Mouse (Mus musculus) spleen, adult 2 months (tissue): ENCODE data around the gene Isca2. TPM values are rescaled to one million over a fixed set of nuclear protein-coding genes. Genes with fewer than 3 reads are reported as not detected.

Experiments used
- DNase-seq, 2 experiments: peaks; one replicate each; pipeline versions ENCODE4 v3.0.0 to v3.0.0-alpha.2; 2012 to 2021; ENCODE audit warnings: low spot score in 2 of 2, low read depth in 1 of 2
- H3K27ac ChIP-seq: fragments of 200-500 bp; 2 replicates; pipeline ENCODE4 v1.5.1; 2012; ENCODE audit warnings: low read length, inconsistent platforms; ENCODE audit not compliant: insufficient read depth
- H3K27me3 ChIP-seq: fragments of 200-500 bp; 2 replicates; pipeline ENCODE4 v1.6.1; 2012; ENCODE audit warnings: mild to moderate bottlenecking, moderate library complexity, low read length, inconsistent platforms; ENCODE audit not compliant: control insufficient read depth, insufficient read depth
- H3K36me3 ChIP-seq: fragments of 200-500 bp; 2 replicates; pipeline ENCODE4 v1.6.1; 2012; ENCODE audit warnings: mild to moderate bottlenecking, low read length, inconsistent platforms; ENCODE audit not compliant: control insufficient read depth, insufficient read depth
- H3K4me1 ChIP-seq: fragments of 200-500 bp; 2 replicates; pipeline ENCODE4 v1.6.1; 2011; ENCODE audit warnings: inconsistent platforms; ENCODE audit not compliant: control insufficient read depth, insufficient read depth, insufficient read length
- H3K4me3 ChIP-seq: fragments of 200-500 bp; 2 replicates; pipeline ENCODE4 v1.5.1; 2011; ENCODE audit warnings: mild to moderate bottlenecking, inconsistent platforms; ENCODE audit not compliant: insufficient read depth, insufficient read length; ENCODE audit errors: extremely low read depth
- CTCF ChIP-seq: fragments of 200-500 bp; IDR thresholded peaks from 2 replicates; pipeline ENCODE4 v1.5.1; 2011; ENCODE audit warnings: mild to moderate bottlenecking, inconsistent platforms; ENCODE audit not compliant: insufficient read depth, insufficient read length, insufficient replicate concordance; ENCODE audit errors: extremely low read depth
- POLR2A ChIP-seq: fragments of 200-500 bp; IDR thresholded peaks from 2 replicates; pipeline ENCODE4 v1.6.1; 2011; ENCODE audit warnings: low read depth, low read length, inconsistent platforms
- WGBS: fragments of 180-500 bp; shearing (Covaris S2); methylation state at CpG from one replicate; pipeline ENCODE4 v1.1.7; 2018; 5-methylcytosine and 5-hydroxymethylcytosine counted together
- polyA plus RNA-seq: library from polyadenylated mRNA; depleted of rRNA; stranded (reverse); fragments of >200 nt; gene quantifications from 2 replicates; pipeline ENCODE4 v1.2.3, GENCODE M21; 2012; rRNA removed

Gene Isca2
- 26.7 and 28.8 TPM in 2 replicates for polyA plus RNA-seq

GRCm38 (mm10) chr12:84772726-84773441, at the start of gene Isca2, which contains the start of gene Npc2:
TSS of gene Isca2 (plus strand) at chr12:84773251.
TSS of gene Npc2 (minus strand) at chr12:84773152.
- peak; percentile 96 to 99 for DNase-seq
- Histone ChIP-seq H3K27me3 (no peaks in the 10 kb centered on the region), H3K4me3 (peak within 1 kb of the TSS; percentile 89), H3K36me3 (no peaks in the 10 kb centered on the region), H3K4me1 (peaks cover 6% of the 10 kb centered on the region), H3K27ac (peak within 1 kb of the TSS; percentile 92)
- TF ChIP-seq CTCF (no peak), POLR2A (peak; percentile 78)
- WGBS, result under 1% methylated on average over 50 of the region's 50 CpGs

GRCm38 (mm10) chr12:84726391-84726790, 46.7 kb upstream of the Isca2 start:
- no peaks in the 10 kb centered on the region for H3K27me3 ChIP-seq
- H3K27ac ChIP-seq, result no peak overlapping the region
- no peak overlapping the region for H3K4me3 ChIP-seq
- no peak for TF ChIP-seq CTCF
- DNase-seq, result no peak
- WGBS, result 63% methylated on average over 4 of the region's 4 CpGs
- H3K4me1 ChIP-seq, result no peaks in the 10 kb centered on the region
- no peaks in the 10 kb centered on the region for H3K36me3 ChIP-seq

GRCm38 (mm10) chr12:84726986-84727385, 46.1 kb upstream of the Isca2 start:
- no peaks in the 10 kb centered on the region for H3K4me1 ChIP-seq
- TF ChIP-seq CTCF (no peak), POLR2A (no peak)
- no peak for DNase-seq
- no peak overlapping the region for H3K27ac ChIP-seq
- H3K27me3 ChIP-seq, result no peaks in the 10 kb centered on the region
- H3K36me3 ChIP-seq, result no peaks in the 10 kb centered on the region
- no peak overlapping the region for H3K4me3 ChIP-seq
- WGBS, result 69% methylated on average over 4 of the region's 4 CpGs

- Histone ChIP-seq H3K27me3 (no peaks in the 10 kb centered on the region), H3K4me3 (no peak overlapping the region), H3K36me3 (no peaks in the 10 kb centered on the region), H3K4me1 (no peaks in the 10 kb centered on the region), H3K27ac (no peak overlapping the region)
- TF ChIP-seq POLR2A (no peak), CTCF (no peak)
- WGBS, result 83% methylated on average over 5 of the region's 5 CpGs
- no peak for DNase-seq
These were observed 45.6 kb upstream of the Isca2 start for GRCm38 (mm10) chr12:84727434-84727833.

- no peak for TF ChIP-seq POLR2A
- TF ChIP-seq CTCF, result no peak
- no peak overlapping the region for H3K27ac ChIP-seq
- H3K36me3 ChIP-seq, result no peaks in the 10 kb centered on the region
- H3K27me3 ChIP-seq, result no peaks in the 10 kb centered on the region
- WGBS, result 94% methylated on average over 10 of the region's 10 CpGs
- H3K4me3 ChIP-seq, result no peak overlapping the region
- DNase-seq, result no peak
- H3K4me1 ChIP-seq, result no peaks in the 10 kb centered on the region
These were observed 44.6 kb upstream of the Isca2 start for GRCm38 (mm10) chr12:84728421-84728820.

- no peaks in the 10 kb centered on the region for H3K36me3 ChIP-seq
- 61% methylated on average over 13 of the region's 13 CpGs for WGBS
- H3K4me1 ChIP-seq, result 0 out of 2 replicates have a peak, but pooled peaks cover 3% of the 10 kb centered on the region
- H3K27me3 ChIP-seq, result no peaks in the 10 kb centered on the region
- TF ChIP-seq POLR2A (no peak), CTCF (no peak)
- H3K27ac ChIP-seq, result no peak overlapping the region
- DNase-seq, result no peak
- no peak overlapping the region for H3K4me3 ChIP-seq
These were observed 39.7 kb upstream of the Isca2 start for GRCm38 (mm10) chr12:84733366-84733765.

- H3K4me3 ChIP-seq, result no peak overlapping the region
- no peaks in the 10 kb centered on the region; the same call in 1 of the 2 replicates for H3K4me1 ChIP-seq
- H3K36me3 ChIP-seq, result no peaks in the 10 kb centered on the region
- 76% methylated on average over 10 of the region's 10 CpGs for WGBS
- TF ChIP-seq CTCF (no peak), POLR2A (no peak)
- no peak for DNase-seq
- no peaks in the 10 kb centered on the region for H3K27me3 ChIP-seq
- H3K27ac ChIP-seq, result no peak overlapping the region
These were observed 29.6 kb upstream of the Isca2 start for GRCm38 (mm10) chr12:84743496-84743895.

GRCm38 (mm10) chr12:84745700-84746099, 27.4 kb upstream of the Isca2 start:
- Histone ChIP-seq H3K36me3 (no peaks in the 10 kb centered on the region), H3K4me1 (peaks cover 2% of the 10 kb centered on the region; the same call in 1 of the 2 replicates), H3K27ac (no peak overlapping the region), H3K27me3 (no peaks in the 10 kb centered on the region), H3K4me3 (no peak overlapping the region)
- no peak for DNase-seq
- 90% methylated on average over 4 of the region's 4 CpGs for WGBS
- no peak for TF ChIP-seq CTCF
- TF ChIP-seq POLR2A, result no peak
